Mouse (Mus musculus) kidney, adult 2 months (tissue): ENCODE data around the gene Hbb-bt.

ENCODE experiments used
- CTCF ChIP-seq: fragments of 200-500 bp; conservative IDR thresholded peaks from 2 replicates; pipeline ENCODE4 v1.5.1; 2011; ENCODE audit warnings: low read depth, mild to moderate bottlenecking, control low read depth, low read length, moderate library complexity, mixed read lengths; ENCODE audit not compliant: insufficient read depth, insufficient read length
- POLR2A ChIP-seq: fragments of 200-500 bp; IDR thresholded peaks from one replicate; pipeline ENCODE4 v1.6.1; 2011; ENCODE audit warnings: low read depth, low read length, control low read depth

- TF ChIP-seq CTCF = no peak
- TF ChIP-seq POLR2A = no peak
These were observed 11.9 kb upstream of the Hbb-bt start for GRCm38 (mm10) chr7:103825536-103826254.
